Mouse (Mus musculus) pancreas, adult 10 weeks (tissue): Measurements from ENCODE around the gene Gcsam. TPM values are rescaled to one million over a fixed set of nuclear protein-coding genes. Genes with fewer than 3 reads are reported as not detected.

Experiments
- polyA plus RNA-seq: library from polyadenylated mRNA; stranded (reverse); fragments of 350-450 nt; fragmentation: Illumina TruSeq; extraction: RNeasy Lipid Tissue Mini Kit (QIAGEN cat#74804); gene quantifications from one replicate; pipeline ENCODE4 v1.2.3, GENCODE M21; 2015; ENCODE audit warnings: low read depth, low replicate concordance; ENCODE audit not compliant: insufficient read depth

Gene Gcsam
- not detected for polyA plus RNA-seq

DNA sequence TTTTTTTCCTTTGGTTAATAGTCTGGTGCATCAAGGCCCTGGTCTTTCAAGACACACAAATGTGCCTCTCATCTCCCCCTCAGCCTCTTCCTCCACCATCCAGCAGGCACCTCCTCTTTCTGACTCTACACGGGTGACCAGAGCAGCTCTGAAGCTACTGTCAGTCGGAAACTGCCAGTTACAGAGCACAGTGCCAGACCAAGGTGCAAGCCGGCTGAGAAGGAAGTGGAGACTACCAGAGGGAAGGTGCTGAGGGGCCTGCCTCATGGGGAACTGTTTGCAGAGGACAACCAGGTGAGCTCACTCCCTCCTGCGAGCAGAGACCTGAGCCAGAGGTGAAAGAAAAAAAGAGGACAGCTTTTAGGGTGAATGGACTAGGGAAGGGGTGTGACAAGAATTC, at the start of gene Gcsam:
TSS of gene Gcsam (plus strand) at position 114 of the 400 bp plus-strand sequence.

GRCm38 (mm10) chr16:45653934-45654332, 43.8 kb downstream of the Gcsam start, which contains the start of gene BC016579:
Gene BC016579, minus strand, starts transcription at chr16:45654068.

Other genes starting within 250 kb of the Gcsam start
- gene Cd200, start 201.3 kb upstream of the Gcsam start, polyA plus RNA-seq = 72.6 TPM
- gene Gm609, start 117.4 kb upstream of the Gcsam start, polyA plus RNA-seq = 0.87 TPM
- not detected for gene Gm17783, start 78.3 kb upstream of the Gcsam start, polyA plus RNA-seq
- gene Slc9c1, start 75.1 kb upstream of the Gcsam start, polyA plus RNA-seq = not detected
- gene BC016579, start 43.7 kb downstream of the Gcsam start, polyA plus RNA-seq = 0.39 TPM
- not detected for gene Tmprss7, start 83.3 kb downstream of the Gcsam start, polyA plus RNA-seq
- gene Tagln3, start 114.2 kb downstream of the Gcsam start, polyA plus RNA-seq = 1.2 TPM
- 1.2 TPM for gene Abhd10, start 132.6 kb downstream of the Gcsam start, polyA plus RNA-seq